Mouse (Mus musculus): ENCODE measurements at regions not wholly inside any gene's neighbourhood (a gene's known extent, or its start where the extent isn't known, plus 50 kb on each side); places are given as distances from the start of the nearest gene placed in this dataset.

DNA sequence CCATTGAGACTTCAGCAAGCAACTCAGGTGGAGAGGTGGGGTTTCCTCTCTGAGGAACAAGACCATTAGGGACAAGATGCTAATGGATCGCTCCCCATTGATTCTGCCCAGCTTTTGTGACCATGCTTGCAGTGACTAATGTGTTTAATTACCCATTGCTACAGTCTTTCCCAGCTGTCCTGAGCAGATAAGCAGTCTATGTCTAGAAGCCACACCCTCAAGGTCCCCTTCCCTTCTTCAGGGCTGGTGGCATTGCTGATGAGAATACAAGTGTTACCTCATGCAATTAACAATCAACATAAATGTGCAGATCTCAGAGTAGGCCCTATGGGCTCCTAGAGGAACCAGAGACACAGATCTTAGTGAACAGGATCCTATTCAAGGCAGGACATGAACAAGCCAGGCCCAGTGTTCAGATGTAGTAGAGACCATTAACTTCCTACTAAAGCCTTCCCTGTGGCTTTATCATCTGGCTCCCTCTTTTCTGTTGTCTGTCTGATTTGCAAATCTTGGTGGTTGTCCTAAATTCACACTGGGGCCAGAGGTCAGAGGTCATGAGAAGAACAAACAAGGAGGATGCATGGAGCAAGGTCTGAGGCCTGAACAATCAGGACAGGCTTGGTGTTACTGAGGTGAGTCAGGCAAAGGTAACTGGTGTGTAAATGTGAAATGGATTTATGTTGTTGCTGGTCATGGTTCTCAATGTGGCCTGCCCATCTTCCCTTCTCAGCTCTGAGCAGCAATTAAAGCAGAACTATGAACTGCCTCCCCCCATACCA is 56.8 kb downstream of the Odc1 start:
- peak; percentile 9 for DNase-seq (ENCODE audit: low spot score)

DNA sequence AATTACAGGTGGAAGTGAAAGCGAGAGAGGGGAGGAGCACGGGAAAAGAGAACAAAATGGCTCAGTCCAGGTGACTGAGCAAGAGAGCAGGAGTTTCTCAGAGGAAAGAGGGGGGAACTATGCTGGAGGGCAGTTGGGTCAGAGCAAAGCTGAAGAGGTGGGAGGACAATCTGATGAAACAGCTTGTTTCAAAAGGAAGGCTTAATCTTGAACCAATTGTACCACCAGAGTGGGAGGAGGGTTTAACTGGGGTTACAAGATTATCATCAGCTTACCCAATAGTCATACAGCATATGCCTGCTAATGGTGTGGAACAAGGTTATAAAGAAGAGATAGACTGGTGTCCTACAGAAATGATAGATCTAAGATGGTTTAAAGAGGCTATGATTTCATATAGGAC is 59.0 kb downstream of the Odc1 start:
- DNase-seq (ENCODE audit: low spot score), result no peak

DNA sequence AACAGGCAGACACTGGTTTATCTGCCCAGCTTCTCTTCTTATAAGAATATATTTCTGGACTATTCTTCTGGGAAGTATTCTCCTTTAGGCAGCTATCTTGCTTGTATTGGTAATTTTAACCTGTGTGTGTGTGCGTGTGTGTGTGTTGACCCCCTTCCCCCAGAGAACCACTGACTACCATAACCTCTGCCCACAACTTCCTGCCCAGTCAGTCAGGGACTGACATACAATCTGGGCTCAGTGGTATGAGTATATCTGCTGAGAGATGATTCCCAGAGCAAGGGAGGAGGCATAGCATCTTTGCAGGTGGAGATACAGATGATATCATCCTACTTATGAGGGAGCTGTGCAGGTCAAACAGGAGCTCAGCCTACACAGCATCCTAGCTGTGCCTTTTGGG is 65.8 kb downstream of the Odc1 start:
- no peak for DNase-seq (ENCODE audit: low spot score)

DNA sequence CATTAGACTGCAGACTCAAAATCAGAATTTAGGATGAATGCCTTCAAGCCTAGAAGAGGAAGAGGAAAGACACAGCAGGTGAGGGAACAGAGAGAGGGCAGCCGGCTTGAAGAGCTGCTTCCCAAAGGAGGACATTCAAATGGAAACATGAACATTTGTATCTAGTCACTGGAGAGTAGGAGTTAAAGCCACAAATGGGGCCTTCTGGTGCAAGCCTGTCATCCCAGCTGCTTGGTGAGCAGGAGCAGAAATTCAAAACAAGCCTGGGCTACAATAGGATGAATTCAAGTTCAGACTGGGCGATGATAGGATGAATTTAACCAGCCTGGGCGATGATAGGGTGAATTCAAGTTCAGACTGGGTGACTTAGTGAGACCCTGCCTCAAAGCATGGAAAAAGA is 67.4 kb downstream of the Odc1 start:
- DNase-seq (ENCODE audit: low spot score), result no peak

DNA sequence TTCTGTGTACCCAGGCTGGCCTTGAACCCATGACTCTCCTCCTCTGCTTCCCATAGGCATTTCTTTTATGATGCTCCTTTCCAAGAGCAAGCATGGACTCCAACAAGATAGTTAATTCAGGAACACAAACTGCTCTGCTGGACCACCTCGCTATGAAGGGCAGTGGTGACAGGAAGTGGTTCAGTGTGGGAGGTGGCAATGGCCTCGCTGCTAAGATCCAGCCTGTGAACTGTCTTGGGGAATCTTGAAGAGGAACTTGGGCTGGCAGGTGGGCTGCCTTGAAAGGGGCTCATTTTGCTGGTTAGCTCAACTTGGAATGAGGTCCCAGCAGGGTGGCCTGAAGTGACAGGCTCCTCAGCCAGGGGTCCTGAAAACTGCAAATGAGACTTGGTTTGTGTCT is 72.4 kb upstream of the Hpcal1 start:
- no peak for DNase-seq (ENCODE audit: low spot score)

DNA sequence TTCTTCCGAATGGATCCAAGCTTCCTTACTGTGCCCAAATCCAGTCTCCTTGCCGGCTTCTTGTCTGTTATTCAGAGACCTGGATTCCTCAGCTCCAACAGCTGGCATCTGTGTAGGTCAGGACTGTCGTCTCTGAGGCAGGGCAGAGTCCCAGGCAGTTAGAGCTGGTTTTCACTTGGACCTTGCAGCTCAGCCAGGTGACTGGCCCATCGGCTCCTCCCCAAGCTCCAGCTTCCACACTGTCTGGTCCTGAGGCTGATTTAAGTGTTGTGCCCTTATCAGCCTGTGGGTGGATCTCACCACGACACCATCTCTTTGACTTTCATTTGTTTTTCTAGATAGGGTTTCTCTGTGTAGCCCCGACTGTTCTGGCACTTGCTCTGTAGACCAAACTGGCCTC is 70.4 kb upstream of the Hpcal1 start:
- no peak for DNase-seq (ENCODE audit: low spot score)

DNA sequence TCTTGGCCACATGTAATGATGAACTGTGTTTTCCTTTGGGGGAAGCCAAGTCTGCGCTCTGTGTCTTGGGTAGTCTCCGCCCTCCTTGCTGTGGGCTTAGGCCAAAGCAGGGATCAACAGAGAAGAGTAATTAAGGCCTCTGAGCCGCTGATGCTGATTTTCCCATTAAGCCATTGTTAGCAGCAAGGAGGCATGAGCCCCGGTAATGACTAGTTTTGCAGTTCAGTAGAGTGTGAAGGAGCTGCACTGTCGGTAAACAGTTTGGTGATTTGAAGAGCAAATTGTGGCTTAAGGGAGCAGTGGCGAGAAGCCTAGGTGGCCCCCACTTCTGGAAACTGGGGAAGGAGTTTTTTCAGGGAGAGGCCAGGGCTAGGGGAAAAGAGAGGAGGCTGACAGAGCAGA is 69.2 kb upstream of the Hpcal1 start:
- no peak for DNase-seq (ENCODE audit: low spot score)

DNA sequence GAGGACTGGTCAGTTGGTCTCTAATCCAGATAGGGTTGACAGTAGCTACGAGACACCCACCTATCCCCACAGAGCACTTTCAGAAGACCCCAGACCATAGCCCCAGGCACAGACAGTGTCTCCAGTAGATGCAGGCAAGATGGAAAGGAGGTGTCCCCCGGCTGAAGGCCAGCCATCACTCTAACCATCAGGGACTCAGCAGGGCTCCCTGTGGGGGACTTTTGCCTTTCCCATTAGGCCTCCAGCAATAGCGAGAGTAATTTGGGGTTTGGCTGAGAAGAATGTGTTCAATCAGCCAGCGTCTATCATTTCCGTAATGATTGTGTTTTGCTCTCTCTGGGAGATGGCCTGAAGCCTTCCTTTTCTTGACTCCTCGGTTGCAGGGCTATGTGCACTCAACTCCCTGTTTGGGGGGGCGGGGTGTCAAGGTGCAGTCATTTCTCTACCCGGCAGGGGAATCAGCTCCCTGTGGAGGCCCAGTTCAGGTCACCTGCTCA is 68.1 kb upstream of the Hpcal1 start:
- no peak for DNase-seq (ENCODE audit: low spot score)

DNA sequence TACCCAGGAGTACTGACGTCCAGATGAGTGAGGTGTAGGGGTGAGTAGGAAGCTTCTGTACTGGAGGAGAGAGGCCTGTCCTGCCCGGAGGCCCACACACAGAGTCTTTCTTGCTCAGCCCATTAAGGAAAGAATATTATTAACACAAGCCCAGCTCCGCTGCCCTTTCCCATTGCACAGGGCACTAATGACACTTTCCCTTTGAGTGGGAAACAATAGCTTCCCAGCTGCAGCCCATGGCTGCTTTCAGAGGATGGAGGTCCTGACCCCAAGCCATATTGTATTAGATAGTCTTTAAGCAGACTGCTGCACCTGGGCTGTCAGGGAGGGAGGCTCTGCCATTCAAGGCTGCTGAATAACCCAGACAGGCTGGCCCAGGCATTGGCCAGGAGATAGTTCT is 64.6 kb upstream of the Hpcal1 start:
- DNase-seq (ENCODE audit: low spot score), result no peak

DNA sequence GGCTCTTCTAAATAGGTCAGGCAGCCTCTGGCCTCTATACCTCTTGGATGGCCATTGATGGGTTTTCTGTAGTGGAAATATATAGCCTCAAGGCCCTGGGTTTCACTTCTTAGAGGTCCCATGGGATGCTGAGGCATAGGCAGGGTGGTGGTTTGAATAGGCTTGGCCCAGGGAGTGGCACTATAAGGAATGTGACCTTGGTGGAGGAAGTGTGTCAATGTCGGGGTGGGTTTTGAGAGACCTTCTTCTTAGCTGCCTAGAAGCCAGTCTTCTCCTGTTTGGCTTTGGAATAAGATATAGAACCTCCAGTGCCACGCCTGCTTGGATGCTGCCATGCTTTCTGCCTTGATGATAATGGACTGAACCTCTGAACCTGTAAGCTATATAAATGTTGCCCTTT is 59.5 kb upstream of the Hpcal1 start:
- no peak for DNase-seq (ENCODE audit: low spot score)

DNA sequence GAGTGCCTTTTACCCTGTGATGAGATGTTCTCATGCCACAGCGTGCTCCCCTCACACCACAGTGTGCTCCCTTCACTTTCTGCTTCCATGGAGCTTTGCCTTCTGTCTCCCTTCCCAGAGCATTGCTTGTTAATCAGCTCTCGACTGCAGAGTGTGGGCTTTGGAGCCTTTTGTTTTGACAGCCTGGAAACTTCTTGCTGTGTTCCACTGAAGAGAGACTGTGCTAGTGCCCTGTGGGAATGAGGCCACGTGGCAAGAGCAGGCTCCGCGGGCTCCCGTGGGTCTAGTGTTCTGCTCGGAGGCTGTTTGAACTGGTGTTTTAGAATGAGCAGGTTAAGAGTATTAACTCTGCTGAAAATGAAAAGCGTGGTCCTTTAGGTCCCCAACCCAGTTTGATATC is 54.5 kb upstream of the Hpcal1 start:
- DNase-seq (ENCODE audit: low spot score), result no peak

DNA sequence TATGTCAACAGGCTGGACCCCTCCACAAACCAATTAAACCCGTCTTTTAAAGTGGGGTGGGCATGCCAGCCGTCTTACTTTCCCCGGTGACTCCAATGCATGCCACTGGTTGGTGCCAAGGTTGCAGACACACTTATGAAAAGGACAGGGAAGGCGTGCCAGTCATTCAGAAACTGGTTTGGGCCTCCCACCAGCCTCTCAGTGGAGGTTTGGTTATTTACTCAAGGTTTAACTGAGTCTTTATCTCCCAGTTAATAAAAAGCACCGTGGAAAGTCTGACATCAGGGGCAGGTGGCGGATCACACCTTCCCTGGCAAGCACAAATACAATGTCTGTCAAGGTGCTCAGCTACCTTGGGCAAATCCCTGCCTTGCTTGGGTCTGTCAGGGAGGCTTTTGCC is 54.1 kb upstream of the Hpcal1 start:
- DNase-seq (ENCODE audit: low spot score), result no peak

Measured in spleen, adult 12 weeks (tissue).